Mouse (Mus musculus) forebrain, postnatal 0 days (tissue): ENCODE data around the gene Exoc3l2. TPM values are rescaled to one million over a fixed set of nuclear protein-coding genes. Genes with fewer than 3 reads are reported as not detected.

ENCODE experiments used
- ATAC-seq: fragments of 200-750 bp; cut with Nextera tagmentation; 2 replicates; pipeline ENCODE4 v1.8.0; 2017; ENCODE audit warnings: mild to moderate bottlenecking, moderate library complexity
- DNase-seq: peaks from one replicate; pipeline ENCODE4 v3.0.0-alpha.2; 2015
- H3K27ac ChIP-seq: fragments of 300-500 bp; sonication (generic); 2 replicates; pipeline ENCODE4 v1.5.1; 2014; ENCODE audit warnings: low read depth, mild to moderate bottlenecking, antibody characterized with exemption, low read length, moderate library complexity, mixed read lengths
- H3K27me3 ChIP-seq: fragments of 300-500 bp; sonication (generic); 2 replicates; pipeline ENCODE4 v1.6.1; 2014; ENCODE audit warnings: mild to moderate bottlenecking, low read length, mixed read lengths; ENCODE audit not compliant: insufficient read depth
- H3K36me3 ChIP-seq: fragments of 300-500 bp; sonication (generic); 2 replicates; pipeline ENCODE4 v1.6.1; 2014; ENCODE audit warnings: mild to moderate bottlenecking, moderate library complexity; ENCODE audit not compliant: insufficient read depth
- H3K4me1 ChIP-seq: fragments of 300-500 bp; sonication (generic); 2 replicates; pipeline ENCODE4 v1.6.1; 2014; ENCODE audit warnings: antibody characterized with exemption; ENCODE audit not compliant: insufficient read depth
- H3K4me2 ChIP-seq: fragments of 300-500 bp; sonication (generic); 2 replicates; pipeline ENCODE4 v1.6.1; 2014; ENCODE audit warnings: low read depth, mild to moderate bottlenecking, moderate library complexity
- H3K4me3 ChIP-seq: fragments of 300-500 bp; sonication (generic); 2 replicates; pipeline ENCODE4 v1.5.1; 2014; ENCODE audit warnings: low read depth, low read length, mixed read lengths
- H3K9ac ChIP-seq: fragments of 300-500 bp; sonication (generic); 2 replicates; pipeline ENCODE4 v1.6.1; 2014; ENCODE audit warnings: mild to moderate bottlenecking
- H3K9me3 ChIP-seq: fragments of 300-500 bp; sonication (generic); 2 replicates; pipeline ENCODE4 v1.6.1; 2016; ENCODE audit warnings: low read length
- CTCF ChIP-seq: sonication (generic); IDR thresholded peaks from 2 replicates; pipeline ENCODE4 v1.5.1; 2016; ENCODE audit warnings: antibody characterized with exemption, control low read depth, low read depth
- WGBS: fragments of 180-500 bp; shearing (Covaris S2); extraction: QIAGEN DNeasy Blood & Tissue Kit; methylation state at CpG from one replicate; pipeline ENCODE4 v1.1.7; 2014; 5-methylcytosine and 5-hydroxymethylcytosine counted together
- polyA plus RNA-seq: library from polyadenylated mRNA; unstranded; fragments of >200 nt; fragmentation: Nextera tagmentation; extraction: Ambion mirVana; gene quantifications from 2 replicates; pipeline ENCODE4 v1.2.1, GENCODE M21; 2015
- total RNA-seq: library from RNA; depleted of rRNA; stranded (reverse); fragments of >200 nt; gene quantifications from 2 replicates; pipeline ENCODE4 v1.2.3, GENCODE M21; 2014

Gene Exoc3l2
- total and polyA plus RNA-seq, 2 experiments from 2014 or later = 0.14 to 0.38 TPM

- no peak for DNase-seq
- H3K27me3 ChIP-seq = no peaks in the 10 kb centered on the region
- WGBS = 80% methylated on average over 6 of the region's 6 CpGs
- no peak overlapping the region for H3K9ac ChIP-seq
- TF ChIP-seq CTCF = no peak
- no peak overlapping the region for H3K4me2 ChIP-seq
- H3K36me3 ChIP-seq = peaks cover 59% of the 10 kb centered on the region
- H3K4me1 ChIP-seq = no peaks in the 10 kb centered on the region
- ATAC-seq = no peak
- H3K27ac ChIP-seq = no peak overlapping the region
- H3K9me3 ChIP-seq = no peaks in the 10 kb centered on the region
- H3K4me3 ChIP-seq = no peak overlapping the region
These were observed 36.8 kb upstream of the Exoc3l2 start for GRCm38 (mm10) chr7:19426349-19426748.

GRCm38 (mm10) chr7:19426888-19427287 lies 36.2 kb upstream of the Exoc3l2 start:
- ATAC-seq = no peak
- H3K27ac ChIP-seq = no peak overlapping the region
- WGBS = 88% methylated on average over 6 of the region's 6 CpGs
- H3K4me3 ChIP-seq = no peak overlapping the region
- no peak for TF ChIP-seq CTCF
- no peak for DNase-seq
- H3K36me3 ChIP-seq = peaks cover 65% of the 10 kb centered on the region
- H3K27me3 ChIP-seq = no peaks in the 10 kb centered on the region
- H3K4me1 ChIP-seq = no peaks in the 10 kb centered on the region
- no peak overlapping the region for H3K9ac ChIP-seq
- H3K9me3 ChIP-seq = no peaks in the 10 kb centered on the region
- H3K4me2 ChIP-seq = no peak overlapping the region

- DNase-seq = no peak
- Histone ChIP-seq H3K36me3 (peaks cover 77% of the 10 kb centered on the region), H3K9ac (no peak overlapping the region)
These were observed 35.0 kb upstream of the Exoc3l2 start for GRCm38 (mm10) chr7:19427999-19428650.

GRCm38 (mm10) chr7:19429726-19430125 lies 33.4 kb upstream of the Exoc3l2 start:
- H3K27ac ChIP-seq = no peak overlapping the region
- H3K9me3 ChIP-seq = no peaks in the 10 kb centered on the region
- DNase-seq (no peak), ATAC-seq (no peak)
- H3K36me3 ChIP-seq = peaks cover 93% of the 10 kb centered on the region
- H3K27me3 ChIP-seq = no peaks in the 10 kb centered on the region
- H3K9ac ChIP-seq = no peak overlapping the region
- no peak overlapping the region for H3K4me2 ChIP-seq
- 62% methylated on average over 8 of the region's 8 CpGs for WGBS
- no peak for TF ChIP-seq CTCF
- no peak overlapping the region for H3K4me3 ChIP-seq
- H3K4me1 ChIP-seq = no peaks in the 10 kb centered on the region

More at GRCm38 (mm10) chr7:19427999-19428650, 35.0 kb upstream of the Exoc3l2 start:
- no peaks in the 10 kb centered on the region for H3K27me3 ChIP-seq
- 75% methylated on average over 15 of the region's 15 CpGs for WGBS
- no peak overlapping the region for H3K4me2 ChIP-seq
- H3K27ac ChIP-seq = no peak overlapping the region
- no peaks in the 10 kb centered on the region for H3K4me1 ChIP-seq
- no peak overlapping the region for H3K4me3 ChIP-seq
- TF ChIP-seq CTCF = no peak
- no peaks in the 10 kb centered on the region for H3K9me3 ChIP-seq
- no peak for ATAC-seq

GRCm38 (mm10) chr7:19430402-19430801 lies 32.7 kb upstream of the Exoc3l2 start:
- Histone ChIP-seq H3K9me3 (no peaks in the 10 kb centered on the region), H3K4me2 (no peak overlapping the region), H3K4me3 (no peak overlapping the region), H3K4me1 (no peaks in the 10 kb centered on the region), H3K27me3 (no peaks in the 10 kb centered on the region), H3K27ac (no peak overlapping the region), H3K36me3 (peaks cover 97% of the 10 kb centered on the region), H3K9ac (no peak overlapping the region)
- TF ChIP-seq CTCF = no peak
- ATAC-seq = no peak
- 87% methylated on average over 6 of the region's 6 CpGs for WGBS
- no peak for DNase-seq

- no peak for ATAC-seq
- 90% methylated on average over 2 of the region's 2 CpGs for WGBS
These were observed 30.7 kb upstream of the Exoc3l2 start for GRCm38 (mm10) chr7:19432475-19432874.

GRCm38 (mm10) chr7:19436276-19436675 lies 26.9 kb upstream of the Exoc3l2 start:
- H3K36me3 ChIP-seq = peaks cover 86% of the 10 kb centered on the region
- H3K4me1 ChIP-seq = no peaks in the 10 kb centered on the region
- H3K27ac ChIP-seq = no peak overlapping the region
- no peak for TF ChIP-seq CTCF
- DNase-seq = no peak
- no peak overlapping the region for H3K4me3 ChIP-seq
- H3K9ac ChIP-seq = no peak overlapping the region
- no peaks in the 10 kb centered on the region for H3K9me3 ChIP-seq
- H3K27me3 ChIP-seq = no peaks in the 10 kb centered on the region
- ATAC-seq = no peak
- no peak overlapping the region for H3K4me2 ChIP-seq
- 95% methylated on average over 2 of the region's 2 CpGs for WGBS

More at GRCm38 (mm10) chr7:19432475-19432874, 30.7 kb upstream of the Exoc3l2 start:
- peak; percentile 45 for TF ChIP-seq CTCF
- no peak overlapping the region for H3K9ac ChIP-seq
- H3K27ac ChIP-seq = no peak overlapping the region
- no peak overlapping the region for H3K4me3 ChIP-seq
- H3K36me3 ChIP-seq = peaks cover 97% of the 10 kb centered on the region
- no peak overlapping the region for H3K4me2 ChIP-seq
- no peak for DNase-seq
- H3K4me1 ChIP-seq = no peaks in the 10 kb centered on the region
- H3K9me3 ChIP-seq = no peaks in the 10 kb centered on the region
- no peaks in the 10 kb centered on the region for H3K27me3 ChIP-seq
